Mouse (Mus musculus): ENCODE data around the gene Hepacam. TPM values are rescaled to one million over a fixed set of nuclear protein-coding genes. Genes with fewer than 3 reads are reported as not detected.
A peak's percentile ranks its signal among the peaks of the same experiment; 100 is the strongest.

The Hepacam gene
- total RNA-seq, 1 experiment, result 0.36 TPM

DNA sequence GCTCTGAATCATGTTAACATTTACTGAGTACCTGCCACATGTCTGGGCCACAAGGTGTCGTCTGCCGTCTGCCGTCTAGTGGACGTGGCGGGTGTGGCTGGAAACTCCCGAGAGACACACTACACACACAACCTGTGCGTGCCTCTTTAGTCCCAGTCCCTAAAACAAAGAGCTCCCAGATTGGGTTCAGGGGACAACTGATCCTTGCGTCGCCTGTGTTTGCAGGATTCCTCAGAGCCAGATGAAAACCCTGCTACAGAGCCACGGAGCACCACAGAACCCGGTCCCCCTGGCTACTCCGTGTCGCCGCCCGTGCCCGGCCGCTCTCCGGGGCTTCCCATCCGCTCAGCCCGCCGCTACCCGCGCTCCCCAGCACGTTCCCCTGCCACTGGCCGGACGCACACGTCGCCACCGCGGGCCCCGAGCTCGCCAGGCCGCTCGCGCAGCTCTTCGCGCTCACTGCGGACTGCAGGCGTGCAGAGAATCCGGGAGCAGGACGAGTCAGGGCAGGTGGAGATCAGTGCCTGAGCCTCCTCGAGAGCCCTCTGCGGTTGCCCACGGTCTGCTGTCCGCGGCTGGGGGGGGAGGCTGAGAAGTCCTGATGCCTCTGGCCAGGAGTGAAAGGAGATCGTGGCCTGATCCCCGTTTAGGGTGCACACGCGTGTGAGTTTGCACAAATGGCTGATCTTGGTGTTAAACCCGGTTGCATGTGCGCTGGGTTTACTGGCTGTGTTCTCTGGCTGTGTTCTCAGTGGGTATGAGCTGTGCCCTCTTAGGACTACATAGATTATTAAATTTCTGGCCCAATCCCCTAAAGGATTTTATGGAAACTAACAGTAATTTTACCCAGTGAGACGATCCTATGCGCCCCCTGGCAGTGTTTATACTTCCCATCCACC, 17.4 kb downstream of the Hepacam start:
- no peak for TF ChIP-seq HCFC1 (IDR thresholded peaks at IDR 0.05; ENCODE audit: borderline replicate concordance, insufficient read depth, low read length)
- Histone ChIP-seq H3K9ac (ENCODE audit: insufficient read depth, low read depth, low read length, poor library complexity, severe bottlenecking) (peak overlapping the region; percentile 69), H3K9me3 (ENCODE audit: control insufficient read depth, insufficient read depth, low read depth, low read length) (no peaks in the 10 kb centered on the region), H3K36me3 (ENCODE audit: control insufficient read depth, insufficient read depth, low read length, poor library complexity, severe bottlenecking) (no peaks in the 10 kb centered on the region; the same call in 1 of the 2 replicates), H3K4me3 (ENCODE audit: insufficient read depth in 1 of 2, low read depth in 1 of 2, low read length in 2 of 2, poor library complexity in 1 of 2, severe bottlenecking in 1 of 2) (peak overlapping the region; percentile 60 to 64), H3K4me1 (ENCODE audit: control insufficient read depth in 2 of 2, insufficient read depth in 2 of 2, low read length in 2 of 2, poor library complexity in 1 of 2) (peaks cover 9% of the 10 kb centered on the region in 2 experiments), H3K27ac (ENCODE audit: insufficient read depth, low read depth, low read length, poor library complexity, severe bottlenecking) (no peak overlapping the region; the same call in 1 of the 2 replicates)
- in situ Hi-C loops (cut with MboI; ENCODE audit: low sequenced_read_pairs in 2 of 2, unreplicated experiment in 2 of 2), result no loop called here
- DNase-seq (ENCODE audit: low read depth, low spot score), result no peak

DNA sequence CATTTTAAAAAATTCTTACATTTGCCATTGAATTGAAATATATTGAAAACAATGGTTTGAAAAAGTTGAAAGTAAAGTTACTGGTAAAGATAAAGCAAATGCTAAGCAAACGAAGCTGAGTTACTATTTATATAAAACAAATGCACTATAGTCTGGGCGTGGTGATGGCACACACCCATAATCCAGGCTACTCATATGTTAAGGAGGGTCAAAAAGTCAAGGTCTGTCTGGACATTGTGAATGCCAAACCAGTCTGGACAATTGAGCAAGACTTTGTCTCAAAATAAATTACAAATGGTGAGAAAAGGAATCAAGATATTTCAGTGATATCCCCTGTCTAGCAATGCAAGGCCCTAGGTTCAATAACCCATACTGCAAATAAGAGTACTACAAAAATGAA, 23.7 kb downstream of the Hepacam start:
- Histone ChIP-seq H3K9ac (ENCODE audit: insufficient read depth, low read depth, low read length, poor library complexity, severe bottlenecking) (no peak overlapping the region), H3K36me3 (ENCODE audit: control insufficient read depth, insufficient read depth, low read length, poor library complexity, severe bottlenecking) (no peaks in the 10 kb centered on the region; the same call in 1 of the 2 replicates), H3K27ac (ENCODE audit: insufficient read depth, low read depth, low read length, poor library complexity, severe bottlenecking) (peak overlapping the region; percentile 53; the same call in 1 of the 2 replicates), H3K4me1 (ENCODE audit: control insufficient read depth in 2 of 2, insufficient read depth in 2 of 2, low read length in 2 of 2, poor library complexity in 1 of 2) (peaks cover 14 to 29% of the 10 kb centered on the region in 2 experiments), H3K9me3 (ENCODE audit: control insufficient read depth, insufficient read depth, low read depth, low read length) (no peaks in the 10 kb centered on the region), H3K4me3 (ENCODE audit: insufficient read depth in 1 of 2, low read depth in 1 of 2, low read length in 2 of 2, poor library complexity in 1 of 2, severe bottlenecking in 1 of 2) (no peak overlapping the region)
- DNase-seq (ENCODE audit: low read depth, low spot score), result no peak
- TF ChIP-seq HCFC1 (IDR thresholded peaks at IDR 0.05; ENCODE audit: borderline replicate concordance, insufficient read depth, low read length), result no peak
- no peak for TF ChIP-seq CHD2 (IDR thresholded peaks at IDR 0.05; ENCODE audit: low read depth, low read length)
- in situ Hi-C loops (cut with MboI; ENCODE audit: low sequenced_read_pairs in 2 of 2, unreplicated experiment in 2 of 2), result no loop called here

DNA sequence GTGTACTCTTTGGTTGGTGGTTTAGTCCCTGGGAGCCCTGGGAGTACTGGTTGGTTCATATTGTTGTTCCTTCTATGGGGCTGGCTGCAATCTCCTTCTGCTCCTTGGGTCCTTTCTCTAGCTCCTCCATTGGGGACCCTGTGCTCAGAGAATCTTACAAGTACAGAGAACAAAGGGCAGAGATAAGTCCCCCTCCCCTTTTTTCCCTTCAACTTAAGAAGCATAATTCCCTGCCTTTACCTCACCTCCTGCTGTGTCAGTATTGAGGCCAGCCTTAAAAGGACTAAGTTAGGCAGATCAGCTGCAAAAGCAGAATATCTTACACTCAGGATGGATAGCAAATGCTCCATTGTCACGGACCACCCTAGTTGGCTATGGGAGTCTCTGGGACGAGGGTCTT, 24.9 kb downstream of the Hepacam start:
- DNase-seq (ENCODE audit: low read depth, low spot score), result no peak
- Histone ChIP-seq H3K27ac (ENCODE audit: insufficient read depth, low read depth, low read length, poor library complexity, severe bottlenecking) (peak overlapping the region; percentile 42; the same call in 1 of the 2 replicates), H3K9ac (ENCODE audit: insufficient read depth, low read depth, low read length, poor library complexity, severe bottlenecking) (no peak overlapping the region), H3K4me1 (ENCODE audit: control insufficient read depth in 2 of 2, insufficient read depth in 2 of 2, low read length in 2 of 2, poor library complexity in 1 of 2) (peaks cover 9 to 21% of the 10 kb centered on the region in 2 experiments), H3K36me3 (ENCODE audit: control insufficient read depth, insufficient read depth, low read length, poor library complexity, severe bottlenecking) (no peaks in the 10 kb centered on the region), H3K9me3 (ENCODE audit: control insufficient read depth, insufficient read depth, low read depth, low read length) (no peaks in the 10 kb centered on the region), H3K4me3 (ENCODE audit: insufficient read depth in 1 of 2, low read depth in 1 of 2, low read length in 2 of 2, poor library complexity in 1 of 2, severe bottlenecking in 1 of 2) (no peak overlapping the region)
- TF ChIP-seq ZC3H11A (IDR thresholded peaks at IDR 0.05; ENCODE audit: borderline replicate concordance, low read depth, low read length), result no peak
- no peak for TF ChIP-seq ZNF384 (IDR thresholded peaks at IDR 0.05; ENCODE audit: low read depth, low read length)
- TF ChIP-seq CHD2 (IDR thresholded peaks at IDR 0.05; ENCODE audit: low read depth, low read length), result no peak
- no peak for TF ChIP-seq HCFC1 (IDR thresholded peaks at IDR 0.05; ENCODE audit: borderline replicate concordance, insufficient read depth, low read length)
- no peak for TF ChIP-seq MAFK (IDR thresholded peaks at IDR 0.05; ENCODE audit: insufficient read depth, low read depth, low read length)
- in situ Hi-C loops (cut with MboI; ENCODE audit: low sequenced_read_pairs in 2 of 2, unreplicated experiment in 2 of 2), result no loop called here

DNA sequence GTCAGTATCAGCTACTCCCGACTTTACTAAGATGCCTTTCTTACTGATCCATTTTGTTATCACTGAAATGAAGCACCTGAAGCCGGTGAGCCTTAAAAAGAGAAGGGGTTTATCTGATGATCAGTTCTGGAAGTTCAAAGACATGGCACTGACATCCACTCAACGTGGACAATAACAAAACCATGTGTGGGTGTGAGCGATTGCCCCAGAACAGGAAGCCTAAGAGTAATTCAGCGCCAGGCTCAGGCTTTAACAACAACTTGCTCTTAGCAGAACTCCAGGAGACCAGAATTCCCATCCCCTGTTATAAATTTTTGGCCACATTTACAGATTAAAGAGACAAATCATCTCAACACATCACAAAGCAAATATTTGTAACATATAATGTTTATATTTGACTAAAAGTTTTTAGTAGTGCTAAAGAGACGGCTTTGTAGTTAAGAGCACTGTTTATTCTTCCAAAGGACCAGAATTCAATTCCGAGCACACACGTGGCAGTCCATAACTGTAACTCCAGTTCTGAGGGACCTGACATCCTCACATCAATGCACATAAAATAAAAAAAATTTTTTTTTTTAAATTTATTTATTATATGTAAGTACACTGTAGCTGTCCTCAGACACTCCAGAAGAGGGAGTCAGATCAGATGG, 26.5 kb downstream of the Hepacam start:
- Histone ChIP-seq H3K9me3 (ENCODE audit: control insufficient read depth, insufficient read depth, low read depth, low read length) (no peaks in the 10 kb centered on the region), H3K36me3 (ENCODE audit: control insufficient read depth, insufficient read depth, low read length, poor library complexity, severe bottlenecking) (no peaks in the 10 kb centered on the region), H3K4me1 (ENCODE audit: control insufficient read depth in 2 of 2, insufficient read depth in 2 of 2, low read length in 2 of 2, poor library complexity in 1 of 2) (peaks cover 6 to 20% of the 10 kb centered on the region in 2 experiments), H3K4me3 (ENCODE audit: insufficient read depth in 1 of 2, low read depth in 1 of 2, low read length in 2 of 2, poor library complexity in 1 of 2, severe bottlenecking in 1 of 2) (no peak overlapping the region), H3K27ac (ENCODE audit: insufficient read depth, low read depth, low read length, poor library complexity, severe bottlenecking) (no peak overlapping the region), H3K9ac (ENCODE audit: insufficient read depth, low read depth, low read length, poor library complexity, severe bottlenecking) (no peak overlapping the region)
- no peak for DNase-seq (ENCODE audit: low read depth, low spot score)
- in situ Hi-C loops (cut with MboI; ENCODE audit: low sequenced_read_pairs in 2 of 2, unreplicated experiment in 2 of 2), result no loop called here
- TF ChIP-seq ZC3H11A (IDR thresholded peaks at IDR 0.05; ENCODE audit: borderline replicate concordance, low read depth, low read length) (no peak), HCFC1 (IDR thresholded peaks at IDR 0.05; ENCODE audit: borderline replicate concordance, insufficient read depth, low read length) (no peak), ZNF384 (IDR thresholded peaks at IDR 0.05; ENCODE audit: low read depth, low read length) (no peak), CHD2 (IDR thresholded peaks at IDR 0.05; ENCODE audit: low read depth, low read length) (no peak), MAFK (IDR thresholded peaks at IDR 0.05; ENCODE audit: insufficient read depth, low read depth, low read length) (no peak)
